Mouse (Mus musculus) splenic B cell, adult 2 months (primary cell): ENCODE results near the gene 4933427D14Rik.

ENCODE experiments used
- DNase-seq: peaks from one replicate; pipeline ENCODE4 v3.0.0-alpha.2; 2011; ENCODE audit warnings: low read depth, low spot score
- H3K27me3 ChIP-seq: 2 replicates; pipeline ENCODE4 v1.6.1; 2012; ENCODE audit warnings: mild to moderate bottlenecking, low read length, moderate library complexity, mixed read lengths; ENCODE audit not compliant: control insufficient read depth, poor library complexity, insufficient read depth, severe bottlenecking
- H3K36me3 ChIP-seq: 2 replicates; pipeline ENCODE4 v1.6.1; 2012; ENCODE audit warnings: mild to moderate bottlenecking, low read length, moderate library complexity, mixed read lengths; ENCODE audit not compliant: control insufficient read depth, poor library complexity, insufficient read depth, severe bottlenecking

Gene 4933427D14Rik

GRCm38 (mm10) chr11:72125781-72126180 lies 81.5 kb downstream of the 4933427D14Rik start:
- DNase-seq: no peak
- Histone ChIP-seq H3K36me3 (no peaks in the 10 kb centered on the region), H3K27me3 (no peaks in the 10 kb centered on the region)

- H3K27me3 ChIP-seq: no peaks in the 10 kb centered on the region
- DNase-seq: no peak
- no peaks in the 10 kb centered on the region for H3K36me3 ChIP-seq
Measured at GRCm38 (mm10) chr11:72123531-72123930, 83.7 kb downstream of the 4933427D14Rik start.

GRCm38 (mm10) chr11:72120354-72120753 lies 86.9 kb downstream of the 4933427D14Rik start:
- no peaks in the 10 kb centered on the region for H3K27me3 ChIP-seq
- DNase-seq: no peak
- H3K36me3 ChIP-seq: no peaks in the 10 kb centered on the region

- DNase-seq: no peak
- Histone ChIP-seq H3K27me3 (no peaks in the 10 kb centered on the region), H3K36me3 (no peaks in the 10 kb centered on the region)
Measured at GRCm38 (mm10) chr11:72118630-72119029, 88.6 kb downstream of the 4933427D14Rik start.

GRCm38 (mm10) chr11:72113296-72113695 lies 94.0 kb downstream of the 4933427D14Rik start:
- no peaks in the 10 kb centered on the region for H3K36me3 ChIP-seq
- H3K27me3 ChIP-seq: no peaks in the 10 kb centered on the region
- DNase-seq: no peak

GRCm38 (mm10) chr11:72110726-72111125 lies 96.5 kb downstream of the 4933427D14Rik start:
- DNase-seq: no peak
- no peaks in the 10 kb centered on the region for H3K27me3 ChIP-seq
- no peaks in the 10 kb centered on the region for H3K36me3 ChIP-seq

DNA sequence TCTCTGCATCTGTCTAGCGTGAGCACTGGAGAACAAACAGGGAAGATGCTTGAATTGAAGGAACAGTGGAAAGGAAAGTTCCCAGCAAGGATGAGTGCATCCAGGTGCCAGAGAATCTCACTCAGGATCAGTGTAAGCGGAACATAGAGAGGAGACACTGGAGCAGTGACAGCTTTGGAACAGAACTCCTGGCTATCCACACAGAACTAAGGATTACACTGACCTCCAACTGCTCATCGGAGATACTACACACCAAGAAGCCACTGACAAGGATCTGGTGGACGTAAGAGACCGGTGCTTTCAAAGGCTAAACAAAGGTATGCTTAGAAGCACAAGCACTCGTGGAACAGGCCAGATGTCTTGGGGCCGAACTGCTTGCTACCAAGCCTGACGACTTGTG lies 103.0 kb downstream of the 4933427D14Rik start:
- Histone ChIP-seq H3K27me3 (no peaks in the 10 kb centered on the region), H3K36me3 (no peaks in the 10 kb centered on the region)
- DNase-seq: no peak
